Mouse (Mus musculus) urinary bladder, postnatal 36 days (tissue): ENCODE measurements around the gene Mef2b.

Experiments
- DNase-seq, 2 experiments: peaks; one replicate each; pipeline ENCODE4 v3.0.0; 2022; ENCODE audit warnings: low spot score in 2 of 2, mixed read lengths in 1 of 2

The Mef2b gene

DNA sequence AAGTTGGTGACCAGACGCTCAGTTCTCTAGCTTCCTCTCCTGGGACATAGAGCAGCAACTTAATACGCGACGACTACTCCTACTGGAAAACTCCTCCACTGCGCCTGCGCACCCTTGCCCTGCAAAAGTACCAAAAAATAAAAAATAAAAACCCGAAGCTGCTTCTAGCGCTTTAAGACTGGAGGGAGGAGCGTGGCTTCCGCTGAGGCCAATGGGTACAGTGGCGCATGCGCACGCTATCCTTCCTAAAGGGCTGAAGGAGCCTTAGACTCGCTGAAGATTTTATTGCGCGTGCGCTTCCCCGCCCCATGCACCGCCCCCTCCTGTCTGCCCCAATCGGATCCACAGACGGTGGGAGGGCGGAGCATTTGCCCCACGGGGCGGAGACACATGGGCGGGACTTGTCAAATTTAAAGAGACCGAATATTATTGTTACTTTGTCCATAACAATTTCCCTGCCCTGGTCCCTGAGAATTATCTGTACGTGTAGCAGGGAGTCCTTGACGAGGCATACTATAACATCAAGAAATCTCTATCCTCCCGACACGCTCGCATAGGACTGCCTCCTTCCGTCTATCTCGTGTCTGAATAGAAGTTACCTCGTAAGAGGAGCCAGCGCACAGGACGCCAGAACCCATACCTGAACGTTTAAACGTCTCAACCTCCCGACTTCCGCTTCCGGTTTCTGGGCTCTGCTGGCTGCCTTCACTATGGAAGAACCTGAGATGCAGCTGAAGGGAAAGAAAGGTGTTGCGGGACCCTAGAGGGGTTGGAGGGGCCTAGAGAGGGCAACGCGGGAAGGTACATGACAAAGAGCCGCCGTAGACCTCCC lies at the start of gene Mef2b, which contains the start of the genes Rfxank and Borcs8:
TSS of gene Mef2b (plus strand) at position 686 of the 832 bp plus-strand sequence.
TSS of gene Rfxank (minus strand) at position 129 of the 832 bp plus-strand sequence.
TSS of gene Borcs8 (plus strand) at position 474 of the 832 bp plus-strand sequence.
- peak; percentile 98 to 99 for DNase-seq

- DNase-seq: no peak
These were observed 46.7 kb upstream of the Mef2b start for GRCm38 (mm10) chr8:70092786-70093185.

GRCm38 (mm10) chr8:70099276-70099675 lies 40.2 kb upstream of the Mef2b start:
- DNase-seq: no peak

GRCm38 (mm10) chr8:70100241-70100640 lies 39.3 kb upstream of the Mef2b start:
- no peak for DNase-seq

GRCm38 (mm10) chr8:70104506-70104905 lies 35.0 kb upstream of the Mef2b start:
- DNase-seq: peak in 1 of 2 experiments; percentile 25

- DNase-seq: no peak
These were observed 34.6 kb upstream of the Mef2b start for GRCm38 (mm10) chr8:70104922-70105321.

DNA sequence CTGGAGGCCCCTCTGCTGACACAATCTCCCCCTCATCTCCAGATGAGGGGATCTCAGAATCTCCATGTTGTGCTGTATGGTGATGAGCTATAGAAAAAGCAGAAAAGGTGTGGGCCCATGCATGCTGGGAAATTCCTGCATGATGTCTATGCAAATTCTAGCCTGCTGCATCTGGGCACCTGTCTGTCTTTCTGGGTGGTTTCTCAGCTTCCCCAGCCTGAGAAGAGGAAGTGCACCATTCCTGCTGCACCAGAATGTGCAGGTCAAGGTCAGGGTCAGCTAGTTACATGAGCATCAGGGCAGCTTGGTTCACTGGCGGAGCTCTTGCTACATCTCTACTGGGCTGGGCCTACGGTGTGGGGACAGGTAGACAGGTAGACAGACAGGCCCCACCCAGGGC lies 29.1 kb upstream of the Mef2b start:
- DNase-seq: no peak

GRCm38 (mm10) chr8:70111192-70111795 lies 28.2 kb upstream of the Mef2b start:
- no peak for DNase-seq

- DNase-seq: no peak
These were observed 27.0 kb upstream of the Mef2b start for GRCm38 (mm10) chr8:70112401-70113016.

DNA sequence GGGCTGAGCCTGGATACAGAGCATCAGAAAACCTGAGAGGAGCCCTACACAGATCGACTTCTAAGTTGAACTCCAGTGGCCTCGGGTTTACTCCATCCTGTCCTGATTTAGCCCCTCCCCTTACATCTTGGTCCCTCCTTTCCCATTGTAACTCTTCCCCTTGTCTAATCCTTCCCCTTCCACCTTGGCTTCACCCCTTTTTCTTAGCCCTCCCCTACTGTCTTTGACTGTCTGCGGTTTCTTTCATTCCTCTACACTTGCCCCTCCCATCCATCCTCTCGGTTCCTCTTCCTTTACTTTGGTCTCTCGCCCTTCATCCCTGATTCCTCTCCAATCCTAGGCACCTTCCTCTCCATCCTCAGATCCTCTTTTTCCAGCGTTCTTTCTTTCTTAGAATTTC lies 25.0 kb upstream of the Mef2b start:
- no peak for DNase-seq

DNA sequence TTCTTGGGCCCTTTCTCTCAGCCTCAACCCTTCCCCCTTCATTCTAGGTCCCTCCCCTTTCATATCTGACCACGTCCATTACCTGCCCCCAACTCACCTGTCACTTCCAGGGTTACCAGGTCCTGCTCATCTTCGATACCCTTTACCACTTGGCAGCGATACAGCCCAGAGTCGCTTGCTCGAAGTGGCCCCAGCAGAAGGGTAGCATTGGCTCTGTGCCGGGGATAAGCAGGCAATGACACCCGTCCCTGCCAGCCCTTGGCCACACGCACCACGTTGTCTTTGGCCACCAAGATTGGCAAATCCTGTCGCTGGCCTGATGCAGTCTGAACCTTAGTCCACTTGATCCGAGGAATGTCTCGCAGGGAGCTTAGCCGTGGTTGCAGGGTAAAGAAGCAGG lies 24.6 kb upstream of the Mef2b start:
- no peak for DNase-seq

DNA sequence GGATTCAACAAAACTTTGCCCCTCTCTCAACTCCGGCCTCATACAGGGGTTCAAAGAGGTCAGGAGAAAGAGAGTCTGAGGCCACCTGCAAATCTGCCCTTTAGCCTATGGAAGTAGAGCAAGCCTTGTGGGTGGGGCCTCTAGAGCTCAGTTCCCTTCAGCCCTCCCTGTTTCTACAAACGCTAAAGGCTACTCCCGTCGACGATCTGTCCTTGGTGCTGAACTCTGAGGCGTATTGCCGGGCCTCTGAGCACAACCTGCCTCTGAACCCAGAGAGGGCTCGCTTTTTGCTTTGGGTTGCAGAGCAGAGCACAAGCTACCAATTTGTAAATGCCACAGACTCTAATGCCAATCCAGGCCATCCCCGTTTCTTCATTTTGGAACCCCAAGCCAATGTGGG lies 21.9 kb upstream of the Mef2b start:
- DNase-seq: no peak

DNA sequence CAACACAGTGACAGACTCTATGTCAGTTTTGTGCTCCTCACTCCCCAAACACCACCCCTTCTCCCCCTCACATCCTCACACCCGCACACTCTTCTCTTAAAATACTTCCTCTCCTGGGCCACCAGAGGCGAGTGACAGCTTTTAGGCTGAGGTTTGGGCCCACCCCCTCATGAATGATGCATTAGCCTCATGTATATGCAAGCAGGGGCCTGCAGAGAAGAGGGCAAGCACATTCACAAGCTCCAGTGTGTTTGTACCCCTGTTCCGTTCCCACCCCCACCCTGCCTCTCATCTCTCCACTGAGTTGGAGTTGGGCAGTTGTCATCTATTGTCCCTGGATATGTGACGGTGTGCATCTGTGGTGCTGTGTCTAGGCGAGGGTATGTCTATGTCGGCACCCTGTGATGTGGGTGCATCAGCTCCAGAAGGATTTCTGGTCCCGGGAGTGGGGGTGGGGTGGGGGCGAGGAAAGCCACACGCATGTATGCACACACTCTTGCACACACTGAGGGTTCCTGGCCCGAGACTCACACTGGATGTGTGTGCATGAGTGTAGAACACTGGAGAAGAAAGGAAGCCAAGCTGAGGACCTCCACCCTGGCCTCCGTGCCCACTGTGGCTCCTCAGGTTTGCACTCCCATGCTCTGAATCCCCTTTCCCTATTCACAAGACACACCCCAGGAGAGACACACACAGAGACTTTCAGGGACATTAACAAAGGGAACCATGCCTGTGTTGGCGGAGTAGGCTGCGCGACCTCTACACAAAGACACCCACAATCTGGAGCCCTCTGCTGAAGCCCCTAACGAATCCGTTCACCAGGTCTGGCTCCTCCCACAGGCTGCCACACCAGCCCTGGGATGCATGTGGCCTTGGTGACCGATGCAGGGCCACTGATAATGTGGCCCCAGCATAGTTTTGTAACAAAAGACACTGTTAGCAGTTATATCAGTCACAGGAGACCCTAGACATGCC lies 20.5 kb upstream of the Mef2b start:
- DNase-seq: no peak

- DNase-seq: no peak
These were observed 18.8 kb upstream of the Mef2b start, which contains the start of gene Ncan for GRCm38 (mm10) chr8:70120667-70121066. Gene Ncan, minus strand, starts transcription at chr8:70120873.

DNA sequence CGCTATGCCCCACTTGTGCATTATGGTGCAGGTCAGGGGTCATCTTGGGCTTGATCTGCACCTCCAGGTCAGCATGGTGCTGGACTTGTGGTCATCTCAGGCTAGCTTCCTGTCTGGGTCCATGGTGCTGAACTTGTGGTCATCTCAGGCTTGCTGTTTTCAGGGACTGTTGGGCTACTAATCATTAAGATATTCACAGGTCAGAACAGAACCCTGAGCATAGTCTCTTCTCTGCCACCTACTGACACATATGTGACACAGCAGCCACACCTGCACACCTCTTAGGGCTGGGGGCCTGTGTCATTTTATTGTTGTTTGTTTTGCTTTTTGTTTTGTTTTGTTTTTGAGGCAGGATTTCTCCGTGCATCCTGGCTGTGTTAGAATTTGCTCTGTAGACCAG lies 16.6 kb upstream of the Mef2b start:
- DNase-seq: no peak

DNA sequence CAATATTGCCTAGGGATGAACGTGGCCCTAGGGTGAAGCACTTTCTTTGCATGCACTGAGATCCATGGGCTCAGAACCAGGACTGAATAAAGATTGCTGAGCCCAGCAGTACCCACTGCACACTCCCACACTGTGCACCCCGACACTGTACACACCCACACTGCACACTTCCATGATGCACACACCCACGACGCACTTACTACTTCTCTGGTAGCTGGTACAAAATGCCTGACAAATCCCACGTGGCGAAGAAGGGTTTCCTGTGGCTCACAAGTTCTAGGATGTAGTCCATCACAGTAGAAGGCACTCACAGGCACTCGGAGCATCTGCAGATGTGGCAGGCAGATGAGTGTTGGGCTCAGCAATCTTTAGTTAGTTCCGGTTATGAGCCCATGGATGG lies 14.5 kb upstream of the Mef2b start:
- DNase-seq: no peak

- peak in 1 of 2 experiments; percentile 47 for DNase-seq
These were observed 11.1 kb upstream of the Mef2b start for GRCm38 (mm10) chr8:70128435-70128834.

- peak in 1 of 2 experiments; percentile 29 for DNase-seq
These were observed 10.1 kb upstream of the Mef2b start for GRCm38 (mm10) chr8:70129309-70129952.

DNA sequence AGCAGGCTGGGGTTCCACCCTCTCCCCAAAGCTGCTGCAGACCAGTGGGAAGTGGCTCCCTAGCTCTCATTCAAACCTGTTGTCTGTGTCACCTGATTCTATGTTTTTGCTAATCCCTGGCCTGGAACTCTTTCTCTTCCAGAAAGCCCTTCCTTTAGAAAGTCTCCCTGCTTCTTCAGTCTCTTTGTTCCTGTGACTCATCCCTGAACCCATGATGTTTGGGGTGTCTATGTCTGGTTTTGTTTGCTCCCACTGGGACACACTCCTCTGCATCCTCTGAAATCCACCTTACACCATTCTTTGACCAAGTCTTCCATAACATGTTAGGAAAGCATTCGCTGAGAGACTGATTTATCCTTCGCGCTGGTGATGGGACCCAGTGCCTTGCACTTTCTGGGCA lies 9.4 kb upstream of the Mef2b start:
- no peak for DNase-seq

DNA sequence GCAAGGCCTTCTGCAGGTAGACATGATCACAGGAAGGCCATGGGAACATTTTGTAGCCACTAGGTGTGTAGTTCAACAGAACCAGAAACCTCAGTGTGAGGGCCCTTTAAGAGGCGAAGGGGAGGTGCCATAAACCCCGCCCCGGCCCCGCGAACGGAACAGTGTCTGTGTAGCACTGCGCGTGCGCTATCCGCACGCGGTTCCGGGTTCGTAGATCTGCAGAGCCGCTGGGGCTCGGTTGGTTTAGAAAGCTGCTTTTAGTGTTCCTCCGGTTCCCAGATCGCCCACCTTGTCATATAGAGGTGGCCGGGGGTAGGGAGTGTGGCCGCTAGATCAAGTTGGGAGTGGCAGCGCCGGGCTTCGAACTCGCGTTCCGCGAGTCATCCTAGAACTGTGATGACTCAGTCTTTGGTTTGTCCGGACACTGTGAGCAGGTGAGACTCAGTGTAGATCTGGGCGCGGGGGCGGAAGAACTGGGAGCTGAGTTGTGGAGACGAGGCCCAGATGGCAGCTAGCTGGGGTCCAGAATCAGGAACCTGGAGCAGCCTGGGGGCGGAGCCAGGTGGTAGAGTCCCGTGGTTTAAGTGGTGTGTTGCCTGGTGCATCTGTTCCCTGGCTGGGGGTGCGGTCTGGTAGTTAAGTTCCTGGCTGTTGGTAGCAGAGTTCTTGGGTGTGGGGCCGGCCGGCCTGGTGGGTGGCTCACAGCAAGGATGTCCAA lies 8.2 kb upstream of the Mef2b start, which contains the start of gene Nr2c2ap:
TSS of gene Nr2c2ap (plus strand) at position 168 of the 718 bp plus-strand sequence.
- DNase-seq: peak; percentile 71 to 85
